Mouse (Mus musculus) hindbrain, embryonic 11.5 days (tissue): Measurements from ENCODE around the gene Igf1r. TPM values are rescaled to one million over a fixed set of nuclear protein-coding genes. Genes with fewer than 3 reads are reported as not detected.

Experiments
- ATAC-seq: fragments of 200-750 bp; cut with Nextera tagmentation; 2 replicates; pipeline ENCODE4 v1.8.0; 2017; ENCODE audit warnings: mild to moderate bottlenecking, moderate TSS enrichment, moderate library complexity; ENCODE audit not compliant: low FRiP score
- DNase-seq: peaks from one replicate; pipeline ENCODE4 v3.0.0-alpha.2; 2015; ENCODE audit warnings: low spot score
- H3K27ac ChIP-seq: fragments of 300-500 bp; sonication (generic); 2 replicates; pipeline ENCODE4 v1.5.1; 2014; ENCODE audit warnings: mild to moderate bottlenecking, low read depth, low read length
- H3K27me3 ChIP-seq: fragments of 300-500 bp; sonication (generic); 2 replicates; pipeline ENCODE4 v1.6.1; 2014; ENCODE audit warnings: mild to moderate bottlenecking, low read length, moderate library complexity, mixed read lengths; ENCODE audit not compliant: control insufficient read depth, insufficient read depth
- H3K36me3 ChIP-seq: fragments of 300-500 bp; sonication (generic); 2 replicates; pipeline ENCODE4 v1.6.1; 2014; ENCODE audit warnings: mild to moderate bottlenecking, low read length, moderate library complexity, mixed read lengths; ENCODE audit not compliant: control insufficient read depth, insufficient read depth
- H3K4me1 ChIP-seq: fragments of 300-500 bp; sonication (generic); replicated peaks from 2 replicates; pipeline ENCODE4 v1.6.1; 2014; ENCODE audit warnings: low read length, mixed read lengths; ENCODE audit not compliant: control insufficient read depth, insufficient read depth
- H3K4me2 ChIP-seq: fragments of 300-500 bp; sonication (generic); replicated peaks from 2 replicates; pipeline ENCODE4 v1.6.1; 2014; ENCODE audit warnings: mild to moderate bottlenecking, low read depth, low read length
- H3K4me3 ChIP-seq: fragments of 300-500 bp; sonication (generic); 2 replicates; pipeline ENCODE4 v1.5.1; 2014; ENCODE audit warnings: low read depth, low read length
- H3K9ac ChIP-seq: fragments of 300-500 bp; sonication (generic); 2 replicates; pipeline ENCODE4 v1.6.1; 2014; ENCODE audit warnings: low read depth, low read length
- H3K9me3 ChIP-seq: fragments of 300-500 bp; sonication (generic); 2 replicates; pipeline ENCODE4 v1.6.1; 2016; ENCODE audit warnings: low read length; ENCODE audit not compliant: control insufficient read depth
- WGBS: fragments of 180-500 bp; shearing (Covaris S2); extraction: QIAGEN DNeasy Blood & Tissue Kit; methylation state at CpG from one replicate; pipeline ENCODE4 v1.1.7; 2014; 5-methylcytosine and 5-hydroxymethylcytosine counted together
- polyA plus RNA-seq: library from polyadenylated mRNA; unstranded; fragments of >200 nt; fragmentation: Nextera tagmentation; extraction: Ambion mirVana; gene quantifications from 2 replicates; pipeline ENCODE4 v1.2.1, GENCODE M21; 2014

Igf1r gene
- 20.5 and 35.7 TPM in 2 replicates for polyA plus RNA-seq

- Histone ChIP-seq H3K9me3 (no peaks in the 10 kb centered on the region), H3K9ac (peak within 1 kb of the TSS; percentile 97), H3K27me3 (no peaks in the 10 kb centered on the region), H3K4me1 (peaks cover 2% of the 10 kb centered on the region; the same call in 1 of the 2 replicates), H3K36me3 (no peaks in the 10 kb centered on the region), H3K4me2 (peak within 1 kb of the TSS; percentile 95), H3K4me3 (peak within 1 kb of the TSS; percentile 85), H3K27ac (peak within 1 kb of the TSS; percentile 99)
- DNase-seq, result peak; percentile 77
- under 1% methylated on average over 59 of the region's 62 CpGs for WGBS
- ATAC-seq, result no peak
Observed at GRCm38 (mm10) chr7:67952777-67953700, at the start of gene Igf1r. TSS of gene Igf1r (plus strand) at chr7:67952827.

- Histone ChIP-seq H3K9me3 (no peaks in the 10 kb centered on the region), H3K4me2 (no peak overlapping the region), H3K4me3 (no peak overlapping the region), H3K36me3 (no peaks in the 10 kb centered on the region), H3K27ac (no peak overlapping the region), H3K27me3 (no peaks in the 10 kb centered on the region), H3K9ac (no peak overlapping the region), H3K4me1 (no peaks in the 10 kb centered on the region)
- WGBS, result 93% methylated on average over 2 of the region's 2 CpGs
- ATAC-seq, result no peak
- no peak for DNase-seq
Observed at GRCm38 (mm10) chr7:67906358-67906757, 46.3 kb upstream of the Igf1r start.

GRCm38 (mm10) chr7:67907786-67908400 lies 44.7 kb upstream of the Igf1r start:
- Histone ChIP-seq H3K36me3 (no peaks in the 10 kb centered on the region), H3K27me3 (no peaks in the 10 kb centered on the region), H3K9me3 (no peaks in the 10 kb centered on the region), H3K27ac (no peak overlapping the region), H3K4me3 (no peak overlapping the region), H3K9ac (no peak overlapping the region), H3K4me2 (no peak overlapping the region), H3K4me1 (no peaks in the 10 kb centered on the region)
- ATAC-seq (no peak), DNase-seq (no peak)
- WGBS, result 83% methylated on average over 9 of the region's 9 CpGs

- H3K27ac ChIP-seq, result no peak overlapping the region
- no peaks in the 10 kb centered on the region for H3K9me3 ChIP-seq
- ATAC-seq (no peak), DNase-seq (peak; percentile 39)
- no peaks in the 10 kb centered on the region for H3K36me3 ChIP-seq
- WGBS, result 42% methylated on average over 10 of the region's 10 CpGs
- H3K27me3 ChIP-seq, result no peaks in the 10 kb centered on the region
- no peak overlapping the region for H3K4me3 ChIP-seq
- no peak overlapping the region for H3K9ac ChIP-seq
- H3K4me1 ChIP-seq, result no peaks in the 10 kb centered on the region
- no peak overlapping the region for H3K4me2 ChIP-seq
Observed at GRCm38 (mm10) chr7:67910528-67910927, 42.1 kb upstream of the Igf1r start.

GRCm38 (mm10) chr7:67910947-67911346 lies 41.7 kb upstream of the Igf1r start:
- Histone ChIP-seq H3K36me3 (no peaks in the 10 kb centered on the region), H3K9me3 (no peaks in the 10 kb centered on the region), H3K9ac (no peak overlapping the region), H3K27ac (no peak overlapping the region), H3K4me2 (0 out of 2 replicates have a peak overlapping the region, but pooled peaks have one; percentile 5), H3K4me1 (no peaks in the 10 kb centered on the region), H3K4me3 (no peak overlapping the region), H3K27me3 (no peaks in the 10 kb centered on the region)
- 31% methylated on average over 3 of the region's 3 CpGs for WGBS
- ATAC-seq, result peak; percentile 45; the same call in 1 of the 2 replicates
- no peak for DNase-seq

- H3K9ac ChIP-seq, result no peak overlapping the region
- no peaks in the 10 kb centered on the region for H3K4me1 ChIP-seq
- no peak overlapping the region for H3K4me2 ChIP-seq
- no peak overlapping the region for H3K27ac ChIP-seq
- no peaks in the 10 kb centered on the region for H3K9me3 ChIP-seq
- H3K36me3 ChIP-seq, result no peaks in the 10 kb centered on the region
- H3K27me3 ChIP-seq, result no peaks in the 10 kb centered on the region
- WGBS, result 49% methylated on average over 6 of the region's 6 CpGs
- ATAC-seq, result no peak
- no peak overlapping the region for H3K4me3 ChIP-seq
- peak; percentile 4 for DNase-seq
Observed at GRCm38 (mm10) chr7:67911841-67912240, 40.8 kb upstream of the Igf1r start.

- H3K9ac ChIP-seq, result no peak overlapping the region
- ATAC-seq (no peak), DNase-seq (no peak)
- H3K4me3 ChIP-seq, result no peak overlapping the region
- WGBS, result 87% methylated on average over 8 of the region's 8 CpGs
- no peaks in the 10 kb centered on the region for H3K36me3 ChIP-seq
- H3K27ac ChIP-seq, result no peak overlapping the region
- no peaks in the 10 kb centered on the region for H3K27me3 ChIP-seq
- H3K4me2 ChIP-seq, result no peak overlapping the region
- no peaks in the 10 kb centered on the region for H3K9me3 ChIP-seq
- no peaks in the 10 kb centered on the region for H3K4me1 ChIP-seq
Observed at GRCm38 (mm10) chr7:67916960-67917359, 35.7 kb upstream of the Igf1r start.

GRCm38 (mm10) chr7:67917753-67918152 lies 34.9 kb upstream of the Igf1r start:
- no peaks in the 10 kb centered on the region for H3K27me3 ChIP-seq
- no peak for ATAC-seq
- no peak overlapping the region for H3K9ac ChIP-seq
- no peaks in the 10 kb centered on the region for H3K9me3 ChIP-seq
- H3K27ac ChIP-seq, result no peak overlapping the region
- no peaks in the 10 kb centered on the region for H3K4me1 ChIP-seq
- no peak for DNase-seq
- 93% methylated on average over 2 of the region's 2 CpGs for WGBS
- H3K36me3 ChIP-seq, result no peaks in the 10 kb centered on the region
- H3K4me3 ChIP-seq, result no peak overlapping the region
- no peak overlapping the region for H3K4me2 ChIP-seq
